Mouse (Mus musculus): ENCODE data around the gene Vps13d. TPM values are rescaled to one million over a fixed set of nuclear protein-coding genes. Genes with fewer than 3 reads are reported as not detected.

Vps13d gene
- polyA plus RNA-seq (2012; rRNA removed), result 10.3 and 12.5 TPM in 2 replicates

DNA sequence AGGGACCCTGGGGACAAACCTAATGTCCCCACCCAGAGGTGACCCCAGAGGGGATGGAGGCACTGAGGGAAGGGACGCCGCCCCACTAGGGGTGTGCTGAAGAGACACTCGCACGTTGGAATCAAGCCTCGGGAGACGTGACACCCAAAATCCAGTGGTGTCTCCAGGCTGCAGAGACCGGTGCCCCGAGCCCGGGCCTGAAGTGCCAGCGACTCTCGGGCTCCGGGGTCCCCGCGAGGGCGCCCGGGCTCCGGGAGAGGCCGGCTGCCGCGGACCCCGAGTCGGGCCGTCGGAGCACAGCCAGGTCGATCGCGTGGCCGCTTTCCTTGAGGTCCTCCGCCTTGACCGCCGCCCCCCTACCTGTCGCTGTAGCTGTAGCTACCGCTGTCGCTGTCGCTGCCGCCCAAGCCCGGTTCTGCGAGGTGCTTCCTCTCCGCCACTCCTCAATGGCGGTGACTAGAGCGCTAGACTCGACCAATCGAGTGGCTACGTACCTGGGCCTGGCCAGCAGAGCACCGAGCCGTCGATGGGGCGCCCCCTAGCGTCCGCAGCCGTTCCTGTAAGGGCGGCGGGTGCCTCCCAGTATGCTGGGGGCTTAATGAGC lies at the start of gene Vps13d:
Gene Vps13d (minus strand): TSS at position 447 of the 604 bp plus-strand sequence.

Other genes with a start within 250 kb of the Vps13d start
- gene Tnfrsf1b, start 51.9 kb upstream of the Vps13d start, polyA plus RNA-seq (2012; rRNA removed), result 8.6 and 9.7 TPM in 2 replicates
- gene Tnfrsf8, start 120.2 kb upstream of the Vps13d start, polyA plus RNA-seq (2012; rRNA removed), result 0.06 and 0.07 TPM in 2 replicates